Mouse (Mus musculus) neural tube, embryonic 14.5 days (tissue): ENCODE measurements at regions not wholly inside any gene's neighbourhood (a gene's known extent, or its start where the extent isn't known, plus 50 kb on each side); places are given as distances from the start of the nearest gene placed in this dataset.
"Not testable (repeated sequence)": the region's sequence is repeated elsewhere in the genome, so short reads cannot be mapped to it uniquely, and the experiment has no call there.

ENCODE experiments used
- ATAC-seq: fragments of 200-750 bp; cut with Nextera tagmentation; 2 replicates; pipeline ENCODE4 v1.8.0; 2017; ENCODE audit warnings: low read depth, mild to moderate bottlenecking, moderate TSS enrichment, moderate library complexity
- H3K27ac ChIP-seq: fragments of 300-500 bp; sonication (generic); 2 replicates; pipeline ENCODE4 v1.5.1; 2014; ENCODE audit warnings: low read depth, mild to moderate bottlenecking, control low read depth, low read length, moderate library complexity, mixed read lengths
- H3K27me3 ChIP-seq: fragments of 300-500 bp; sonication (generic); 2 replicates; pipeline ENCODE4 v1.6.1; 2014; ENCODE audit warnings: low read length; ENCODE audit not compliant: control insufficient read depth, insufficient read depth
- H3K36me3 ChIP-seq: fragments of 300-500 bp; sonication (generic); 2 replicates; pipeline ENCODE4 v1.6.1; 2014; ENCODE audit warnings: low read length, mixed read lengths; ENCODE audit not compliant: control insufficient read depth, insufficient read depth
- H3K4me1 ChIP-seq: fragments of 300-500 bp; sonication (generic); 2 replicates; pipeline ENCODE4 v1.6.1; 2014; ENCODE audit warnings: low read length; ENCODE audit not compliant: control insufficient read depth, insufficient read depth
- H3K4me2 ChIP-seq: fragments of 300-500 bp; sonication (generic); 2 replicates; pipeline ENCODE4 v1.6.1; 2014; ENCODE audit warnings: mild to moderate bottlenecking, low read depth, low read length, control low read depth
- H3K4me3 ChIP-seq: fragments of 300-500 bp; sonication (generic); 2 replicates; pipeline ENCODE4 v1.5.1; 2014; ENCODE audit warnings: low read depth, low read length, control low read depth, mixed read lengths
- H3K9ac ChIP-seq: fragments of 300-500 bp; sonication (generic); replicated peaks from 2 replicates; pipeline ENCODE4 v1.6.1; 2014; ENCODE audit warnings: low read depth, mild to moderate bottlenecking, control low read depth, low read length, mixed read lengths
- H3K9me3 ChIP-seq: fragments of 300-500 bp; sonication (generic); 2 replicates; pipeline ENCODE4 v1.6.1; 2016; ENCODE audit warnings: low read length; ENCODE audit not compliant: control insufficient read depth
- WGBS: fragments of 180-500 bp; shearing (Covaris S2); extraction: QIAGEN DNeasy Blood & Tissue Kit; methylation state at CpG from one replicate; pipeline ENCODE4 v1.1.7; 2014; 5-methylcytosine and 5-hydroxymethylcytosine counted together

DNA sequence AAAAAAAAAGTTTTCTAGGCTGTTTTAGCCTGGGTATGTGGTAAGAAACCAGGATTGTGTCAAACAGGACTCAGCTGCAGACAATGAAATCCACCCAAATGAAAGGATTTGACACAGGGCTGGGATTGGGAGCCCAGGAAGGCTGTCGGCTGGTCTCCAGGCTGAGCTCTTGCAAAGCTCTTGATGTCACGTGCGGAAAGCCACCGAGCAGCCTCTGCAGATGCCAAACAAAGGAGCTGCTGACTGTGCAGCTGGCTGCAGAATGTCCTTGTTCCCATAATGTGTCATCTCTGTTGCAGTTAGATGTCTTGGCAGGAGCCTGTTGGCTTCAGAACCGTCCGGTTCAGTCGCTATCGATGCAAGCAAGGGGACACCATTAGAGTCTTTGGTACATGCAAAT is 56.1 kb downstream of the Bbs10 start:
- Histone ChIP-seq H3K9ac (no peak overlapping the region), H3K27ac (no peak overlapping the region), H3K9me3 (no peaks in the 10 kb centered on the region), H3K36me3 (no peaks in the 10 kb centered on the region), H3K27me3 (no peaks in the 10 kb centered on the region), H3K4me3 (no peak overlapping the region), H3K4me2 (no peak overlapping the region), H3K4me1 (no peaks in the 10 kb centered on the region)
- 67% methylated on average over 8 of the region's 8 CpGs for WGBS
- ATAC-seq: no peak

DNA sequence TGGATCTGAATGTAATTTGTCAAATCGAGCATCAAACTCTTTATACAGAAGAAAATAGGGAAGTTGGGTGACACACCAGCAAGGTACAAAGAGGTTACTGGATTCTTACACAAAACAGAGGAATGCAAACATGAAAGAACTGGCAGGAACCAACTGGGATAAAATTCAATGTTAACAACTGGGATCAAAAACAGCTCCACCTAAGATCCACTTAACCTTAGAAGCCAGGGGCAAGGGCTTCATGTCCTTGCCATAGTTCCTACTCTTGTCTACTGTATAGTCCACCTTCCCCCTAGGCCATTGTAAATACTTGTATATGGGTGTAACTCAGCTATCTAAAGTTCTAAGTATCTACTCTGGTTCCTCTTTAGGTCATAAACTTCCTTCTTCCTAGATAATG is 59.9 kb downstream of the Bbs10 start:
- WGBS: 67% methylated on average over 1 of the region's 1 CpGs
- H3K4me1 ChIP-seq, H3K9me3 ChIP-seq, H3K27ac ChIP-seq, H3K27me3 ChIP-seq, H3K36me3 ChIP-seq, H3K4me2 ChIP-seq, H3K4me3 ChIP-seq, ATAC-seq, H3K9ac ChIP-seq: not testable (repeated sequence)

GRCm38 (mm10) chr10:111361749-111362435 is 63.4 kb downstream of the Bbs10 start:
- Histone ChIP-seq H3K36me3 (no peaks in the 10 kb centered on the region), H3K4me3 (no peak overlapping the region), H3K4me1 (no peaks in the 10 kb centered on the region), H3K9me3 (no peaks in the 10 kb centered on the region), H3K9ac (no peak overlapping the region), H3K27ac (no peak overlapping the region), H3K4me2 (no peak overlapping the region), H3K27me3 (no peaks in the 10 kb centered on the region)
- ATAC-seq: no peak
- WGBS: 95% methylated on average over 18 of the region's 18 CpGs

- Histone ChIP-seq H3K9ac (no peak overlapping the region), H3K27ac (no peak overlapping the region), H3K27me3 (no peaks in the 10 kb centered on the region), H3K4me2 (no peak overlapping the region), H3K9me3 (no peaks in the 10 kb centered on the region), H3K4me3 (no peak overlapping the region), H3K4me1 (no peaks in the 10 kb centered on the region), H3K36me3 (no peaks in the 10 kb centered on the region)
- ATAC-seq: no peak
- WGBS: 56% methylated on average over 14 of the region's 14 CpGs
Measured at GRCm38 (mm10) chr10:111363729-111364617, 65.5 kb downstream of the Bbs10 start.

DNA sequence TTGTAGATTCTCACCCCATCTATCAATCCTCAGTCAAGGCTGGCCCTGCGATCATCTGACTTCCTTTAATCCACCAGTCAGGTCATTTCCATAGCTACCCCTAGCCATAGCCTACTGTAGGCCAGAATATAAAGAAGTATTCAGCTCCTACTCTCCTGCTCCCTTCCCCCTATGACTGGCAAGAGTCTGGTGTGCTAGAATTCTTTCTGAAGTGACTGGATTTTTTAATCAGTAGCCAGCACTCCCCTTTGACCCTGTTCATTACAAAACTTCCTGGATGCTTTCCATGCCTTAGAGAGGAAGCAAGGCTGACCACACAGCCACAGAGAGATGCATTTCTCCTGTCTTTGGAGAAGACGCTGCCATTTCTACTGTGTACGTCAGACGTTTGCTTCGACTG is 66.5 kb downstream of the Bbs10 start:
- no peaks in the 10 kb centered on the region for H3K27me3 ChIP-seq

GRCm38 (mm10) chr10:111369046-111369445 is 70.6 kb downstream of the Bbs10 start:
- not testable (repeated sequence) for H3K4me2 ChIP-seq, H3K27ac ChIP-seq, H3K36me3 ChIP-seq, H3K9ac ChIP-seq, ATAC-seq, H3K4me1 ChIP-seq, H3K4me3 ChIP-seq, H3K27me3 ChIP-seq, H3K9me3 ChIP-seq
- 78% methylated on average over 3 of the region's 3 CpGs for WGBS

More for the DNA sequence above, 66.5 kb downstream of the Bbs10 start:
- H3K9me3 ChIP-seq: no peaks in the 10 kb centered on the region
- no peak overlapping the region for H3K27ac ChIP-seq
- ATAC-seq: no peak
- no peak overlapping the region for H3K4me2 ChIP-seq
- no peaks in the 10 kb centered on the region for H3K36me3 ChIP-seq
- H3K4me3 ChIP-seq: no peak overlapping the region
- 80% methylated on average over 5 of the region's 5 CpGs for WGBS
- H3K4me1 ChIP-seq: no peaks in the 10 kb centered on the region
- H3K9ac ChIP-seq: no peak overlapping the region

DNA sequence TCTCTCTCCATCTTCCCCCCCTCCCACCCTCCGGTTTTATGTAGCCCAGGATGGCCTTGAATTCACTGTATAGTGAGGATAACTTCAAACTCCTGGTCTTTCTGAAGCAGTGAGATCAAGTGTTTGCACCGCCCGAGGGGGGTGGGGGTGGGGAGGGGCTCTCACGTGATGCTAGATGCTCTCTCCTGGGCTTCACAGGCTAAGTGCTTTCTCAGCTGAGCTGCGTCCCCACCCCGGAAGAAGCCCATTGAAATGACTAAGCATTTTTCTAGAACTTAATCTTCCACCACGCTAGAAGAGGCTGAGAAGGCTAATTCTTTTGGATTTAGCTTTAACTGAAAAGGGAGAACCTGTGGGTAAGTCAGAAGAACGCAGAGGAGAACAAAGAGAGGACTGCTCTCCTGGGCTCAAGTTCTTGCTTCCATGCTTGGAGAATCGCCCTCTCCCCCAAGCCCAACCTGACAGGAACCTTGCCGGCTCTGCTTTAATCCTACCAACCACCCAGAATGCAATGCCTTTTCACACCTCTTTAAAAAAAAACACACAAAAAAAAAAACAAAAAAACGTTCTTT is 79.7 kb downstream of the Bbs10 start:
- Histone ChIP-seq H3K27me3 (no peaks in the 10 kb centered on the region), H3K9me3 (no peaks in the 10 kb centered on the region), H3K27ac (no peak overlapping the region), H3K4me1 (no peaks in the 10 kb centered on the region), H3K4me3 (no peak overlapping the region), H3K9ac (no peak overlapping the region), H3K4me2 (no peak overlapping the region), H3K36me3 (no peaks in the 10 kb centered on the region)
- no peak for ATAC-seq
- 61% methylated on average over 11 of the region's 11 CpGs for WGBS

GRCm38 (mm10) chr10:111381689-111382088 is 83.2 kb downstream of the Bbs10 start:
- H3K9ac ChIP-seq: no peak overlapping the region
- ATAC-seq: peak; percentile 44; the same call in 1 of the 2 replicates
- no peak overlapping the region for H3K27ac ChIP-seq
- no peak overlapping the region for H3K4me3 ChIP-seq
- no peaks in the 10 kb centered on the region for H3K27me3 ChIP-seq
- no peak overlapping the region for H3K4me2 ChIP-seq
- no peaks in the 10 kb centered on the region for H3K9me3 ChIP-seq
- H3K36me3 ChIP-seq: no peaks in the 10 kb centered on the region
- H3K4me1 ChIP-seq: no peaks in the 10 kb centered on the region
- 66% methylated on average over 15 of the region's 15 CpGs for WGBS
